9 mouse cellular contexts compared by ENCODE assay signal in genomic region chr11:60139141-60139733, GRCm38 (mm10). TPM values are rescaled to one million over a fixed set of nuclear protein-coding genes. Genes with fewer than 3 reads are reported as not detected.
DNase-seq lines count a peak whose midpoint lies in the region; ATAC-seq and TF ChIP-seq lines count a peak whose summit lies in the region.
"Had no signal": no experiment of that assay in that cellular context is flagged by ENCODE, and none has a peak within 500 bp of the region (broad histone marks: within the 10 kb centered on the region; RNA-seq: fewer than 3 reads in every experiment).

No protein-coding gene starts in this region.

- peaks cover 24% of the 10 kb centered on the region for H3K4me1 ChIP-seq in lung, embryonic 14.5 days (ENCODE audit: insufficient read depth)
- peaks cover 46% of the 10 kb centered on the region for H3K4me1 ChIP-seq in midbrain, embryonic 12.5 days

- peak overlapping the region; percentile 93 for H3K27ac ChIP-seq in lung, embryonic 14.5 days (ENCODE audit: low read depth)
- H3K27ac ChIP-seq in midbrain, embryonic 12.5 days (replicated peaks): peak overlapping the region; percentile 96
- H3K27ac ChIP-seq: macrophage had no signal

- DNase-seq in lung, embryonic 14.5 days: peak; percentile 58
- DNase-seq in lung, postnatal 25 days (ENCODE audit: low spot score): no peak
- peak; percentile 58 for DNase-seq in cerebellum, adult 9-10 months
- peak; percentile 39 to 54 for DNase-seq in frontal cortex, postnatal 14 days (ENCODE audit: low spot score in 2 of 2)
- DNase-seq in layer of hippocampus, postnatal 36 days: peak; percentile 56 to 57
- DNase-seq in telencephalon, adult 2 months (ENCODE audit: low read depth, low spot score): peak; percentile 47

- peak overlapping the region; percentile 84 for H3K4me2 ChIP-seq in lung, embryonic 14.5 days
- peak overlapping the region; percentile 83 for H3K4me2 ChIP-seq in midbrain, embryonic 12.5 days (replicated peaks)

- H3K9ac ChIP-seq in lung, embryonic 14.5 days: peak overlapping the region; percentile 59
- peak overlapping the region; percentile 88 for H3K9ac ChIP-seq in midbrain, embryonic 12.5 days (replicated peaks)

- H3K9me3 ChIP-seq in lung, embryonic 14.5 days (ENCODE audit: low read depth, low read length): no peaks in the 10 kb centered on the region
- no peaks in the 10 kb centered on the region for H3K9me3 ChIP-seq in midbrain, embryonic 12.5 days

- H3K4me3 ChIP-seq in lung, embryonic 14.5 days (ENCODE audit: low read depth, low read length): peak overlapping the region; percentile 62
- peak overlapping the region; percentile 79 for H3K4me3 ChIP-seq in midbrain, embryonic 12.5 days

- peak; percentile 45; the same call in 1 of the 2 replicates for ATAC-seq in lung, embryonic 14.5 days (ENCODE audit: insufficient read depth)
- ATAC-seq in midbrain, embryonic 12.5 days (ENCODE audit: low FRiP score, low read depth): peak; percentile 66
- ATAC-seq in erythroid progenitor cell, adult 5-6 weeks (replicated peaks; ENCODE audit: low FRiP score, poor library complexity, severe bottlenecking): no peak

- WGBS in lung, embryonic 14.5 days: 2% methylated on average over 24 of the region's 24 CpGs
- WGBS in midbrain, embryonic 12.5 days: 4% methylated on average over 24 of the region's 24 CpGs

- peaks cover 10% of the 10 kb centered on the region; the same call in 1 of the 2 replicates for H3K36me3 ChIP-seq in lung, embryonic 14.5 days (ENCODE audit: insufficient read depth)
- H3K36me3 ChIP-seq in midbrain, embryonic 12.5 days: peaks cover 4% of the 10 kb centered on the region; the same call in 1 of the 2 replicates

- no peaks in the 10 kb centered on the region for H3K27me3 ChIP-seq in lung, embryonic 14.5 days (ENCODE audit: insufficient read depth, low read length)
- H3K27me3 ChIP-seq in midbrain, embryonic 12.5 days: no peaks in the 10 kb centered on the region

- TF ChIP-seq CTCF in lung, embryonic 14.5 days (IDR thresholded peaks at IDR 0.05; ENCODE audit: low read depth): no peak

RNA-seq across cellular contexts. Expression of gene Rai1, which starts 34.4 kb away (rescaled TPM):
- 31.8 and 37.8 TPM in 2 replicates for polyA plus RNA-seq in lung, embryonic 14.5 days (2014; fragmentation: Nextera tagmentation; extraction: Ambion mirVana)
- 10 to 100 TPM; 67.9 to 76.3 TPM for total RNA-seq in layer of hippocampus, postnatal 36 days (2021)
- polyA plus RNA-seq in midbrain, embryonic 12.5 days (2016; fragmentation: Nextera tagmentation; extraction: Ambion mirVana): 28.3 and 36.2 TPM in 2 replicates
- 5.8 and 7.1 TPM in 2 replicates for total RNA-seq in erythroid progenitor cell, adult 5-6 weeks (2015; ENCODE audit: low replicate concordance)
- 0.77 and 3.0 TPM in 2 replicates for total RNA-seq in erythroid progenitor cell, adult 5-6 weeks (2017; ENCODE audit: low replicate concordance)

Comparison
In these comparisons a context has a peak if more than half of its experiments do, and no peak if none do; other contexts are left out.
1. RNA of gene Rai1, which starts 34.4 kb away (total RNA-seq): 67.9 to 76.3 TPM in layer of hippocampus, postnatal 36 days; 0.77 to 7.1 TPM in erythroid progenitor cell, adult 5-6 weeks; every median in the first group is over 4 times any median in the second.